Mouse (Mus musculus) layer of hippocampus, adult 6 months (tissue): Measurements from ENCODE around the gene Susd3. TPM values are rescaled to one million over a fixed set of nuclear protein-coding genes. Genes with fewer than 3 reads are reported as not detected.

Experiments used
- long read RNA-seq, 2 experiments: library from polyadenylated mRNA; unstranded; transcript quantifications; one replicate each; pipeline ENCODE4 v2.0.0; 2019 to 2020
- polyA plus RNA-seq: library from polyadenylated mRNA; unstranded; fragments of <200 nt; fragmentation: Nextera tagmentation; gene quantifications from 2 replicates; pipeline ENCODE4 v1.2.3, GENCODE M21; 2021

The Susd3 gene
- polyA plus RNA-seq, result 2.5 and 3.6 TPM in 2 replicates
- long read RNA-seq, experiment 1, transcript Susd3-202 (5 exons, 1,418 nt), result major isoform, 8 of 11 reads
- long read RNA-seq, experiment 1, partial matches to known transcripts, result 0 of 11 reads
- long read RNA-seq, experiment 1, other reads (novel, unspliced or antisense), result 3 of 11 reads
- long read RNA-seq, experiment 2, result 0 reads

DNA sequence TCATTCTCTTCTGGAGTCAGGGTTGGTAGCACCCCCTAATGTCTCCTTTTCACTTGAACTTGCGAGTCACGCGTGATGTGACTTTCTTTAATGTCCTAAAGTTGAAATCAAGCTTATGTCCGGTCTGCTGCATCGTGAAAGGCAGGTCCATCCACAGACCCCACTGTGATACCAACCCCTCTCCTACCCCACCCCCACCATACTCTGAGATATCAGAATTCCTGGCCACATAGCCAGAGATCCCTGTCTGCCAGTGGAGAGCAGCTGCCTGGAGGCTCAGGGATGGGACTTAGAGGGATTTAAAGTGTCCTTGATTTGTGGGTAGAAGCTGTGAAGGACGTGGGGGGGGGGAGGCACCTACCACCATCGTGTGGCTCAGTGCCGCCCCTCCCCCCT, at the start of gene Susd3:
Gene Susd3, minus strand, starts transcription at position 240 of the 396 bp plus-strand sequence.

DNA sequence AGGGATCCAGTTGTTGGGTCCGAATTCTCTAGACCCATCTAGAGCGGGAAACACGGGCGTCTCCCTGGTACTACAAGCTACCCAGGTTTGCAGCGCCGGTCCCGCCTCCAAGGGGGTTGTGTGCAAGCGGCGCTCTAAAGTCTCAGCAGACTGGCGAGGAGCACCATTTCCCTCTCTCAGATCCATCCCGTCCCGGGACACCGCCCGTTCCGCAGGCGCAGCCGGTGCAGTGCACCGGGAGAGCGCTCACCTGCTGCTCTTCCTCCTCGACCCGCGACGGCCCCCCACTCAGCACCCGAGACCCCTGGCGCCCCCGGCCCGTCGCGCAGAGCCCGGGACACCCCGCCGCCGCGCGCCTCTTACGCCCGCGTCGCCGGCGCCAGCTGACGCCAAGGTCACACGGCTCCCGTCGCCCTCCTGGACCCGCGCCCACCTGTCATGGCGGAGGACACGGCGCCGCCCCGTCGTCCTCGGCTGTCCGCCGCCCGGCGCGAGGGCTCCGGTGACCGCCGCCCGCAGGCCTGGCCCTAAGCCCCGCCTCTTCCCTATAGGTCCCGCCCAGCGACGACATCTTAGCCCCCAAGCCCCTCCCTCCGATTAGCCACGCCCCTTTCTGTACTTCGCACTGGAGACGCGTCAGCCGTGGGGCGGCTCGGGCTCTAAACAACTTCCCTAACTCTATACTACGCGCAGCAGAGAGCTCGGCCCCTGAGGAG, 32.8 kb downstream of the Susd3 start, which contains the start of gene Card19:
Gene Card19, minus strand, starts transcription at position 534 of the 716 bp plus-strand sequence.

DNA sequence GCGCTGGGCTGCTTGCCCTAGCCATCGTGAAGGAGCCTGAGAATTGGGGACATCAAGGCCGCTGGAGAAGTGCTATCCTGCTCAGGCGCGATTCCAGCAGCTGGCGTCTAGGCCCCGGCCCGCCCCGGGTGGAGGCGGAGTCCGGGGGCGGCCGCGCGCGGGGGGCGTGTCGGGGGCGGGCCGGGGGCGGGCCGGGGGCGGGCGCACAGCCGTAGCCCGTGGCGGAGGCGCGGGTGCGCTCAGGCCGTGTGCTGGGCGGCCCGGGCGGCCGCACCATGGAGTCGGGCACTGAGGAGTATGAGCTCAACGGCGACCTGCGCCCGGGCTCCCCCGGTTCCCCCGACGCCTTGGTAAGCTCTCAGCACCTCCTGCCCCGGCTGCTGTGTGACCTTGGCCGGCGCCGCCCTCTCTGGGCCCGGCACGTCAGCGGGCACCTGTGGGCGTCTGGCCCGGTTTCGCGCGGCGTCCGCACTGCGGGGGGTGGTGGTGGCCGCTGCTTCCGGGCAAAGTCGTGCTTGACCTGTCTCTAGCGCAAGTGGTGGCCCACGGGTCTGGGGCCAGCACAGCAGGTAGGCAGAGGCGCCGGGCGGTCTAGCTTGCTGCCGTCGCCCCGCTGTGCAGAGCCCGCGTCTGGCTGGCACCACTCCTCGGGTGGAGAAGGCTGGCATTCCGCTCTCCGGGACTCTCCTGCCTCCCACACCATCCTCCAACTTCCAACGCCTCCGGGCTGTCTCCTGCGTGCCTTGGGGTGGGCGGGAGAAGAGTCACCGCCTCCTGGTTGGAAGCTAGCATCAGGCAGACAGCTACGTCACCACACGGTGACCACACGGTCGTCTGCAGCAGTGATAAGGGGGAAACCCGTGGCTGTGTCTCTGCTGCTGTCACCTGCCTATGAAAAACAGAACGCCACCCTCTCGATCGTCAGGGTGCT, 61.0 kb downstream of the Susd3 start, which contains the start of gene Ninj1:
Gene Ninj1, plus strand, starts transcription at position 198 of the 931 bp plus-strand sequence.

Other genes starting within 250 kb of the Susd3 start
- gene Wnk2, start 100.7 kb downstream of the Susd3 start, polyA plus RNA-seq, result 7.6 and 9.5 TPM in 2 replicates
- gene Ninj1, start 61.2 kb downstream of the Susd3 start, polyA plus RNA-seq, result 68.6 and 68.9 TPM in 2 replicates
- gene Card19, start 32.7 kb downstream of the Susd3 start, polyA plus RNA-seq, result 29.1 and 30.3 TPM in 2 replicates
- 0.58 and 0.60 TPM in 2 replicates for gene Fgd3, start 71.6 kb upstream of the Susd3 start, polyA plus RNA-seq
- gene Bicd2, start 92.9 kb upstream of the Susd3 start, polyA plus RNA-seq, result 8.0 and 8.8 TPM in 2 replicates
- gene Ippk, start 172.5 kb upstream of the Susd3 start, polyA plus RNA-seq, result 12.9 and 13.4 TPM in 2 replicates
- gene Tes3-ps, start 244.6 kb upstream of the Susd3 start, polyA plus RNA-seq, result 0.19 and 0.36 TPM in 2 replicates